Mouse (Mus musculus): Measurements from ENCODE around the gene Ncl. TPM values are rescaled to one million over a fixed set of nuclear protein-coding genes. Genes with fewer than 3 reads are reported as not detected.

The Ncl gene
- polyA plus RNA-seq, 1 experiment from 2014 or later: 410 TPM

DNA sequence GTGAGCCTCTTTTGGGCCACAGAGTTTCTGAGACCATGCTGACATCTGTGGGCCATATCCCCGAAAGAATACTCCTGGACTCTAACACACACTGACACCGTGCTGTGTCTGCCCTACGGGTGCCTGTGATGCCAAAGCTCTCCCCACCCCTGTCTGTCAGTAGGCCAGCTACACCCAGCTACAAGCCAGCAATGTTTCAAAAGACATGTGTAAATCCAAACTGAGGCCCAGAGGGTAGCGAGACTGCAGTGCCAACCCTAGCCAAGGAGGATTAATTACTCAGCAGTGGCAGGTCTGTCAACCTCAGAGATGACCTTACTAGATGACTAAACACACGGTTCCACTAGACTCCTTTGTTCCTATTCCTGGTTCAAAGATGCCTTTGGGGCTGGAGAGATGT is 17.2 kb upstream of the Ncl start:
- Histone ChIP-seq H3K4me2 (ENCODE audit: low read depth, low read length, severe bottlenecking) (no peak overlapping the region), H3K36me3 (ENCODE audit: control insufficient read depth, insufficient read depth, low read length) (no peaks in the 10 kb centered on the region), H3K4me3 (ENCODE audit: low read depth, low read length) (no peak overlapping the region), H3K9me3 (ENCODE audit: control insufficient read depth, low read length) (no peaks in the 10 kb centered on the region), H3K4me1 (replicated peaks; ENCODE audit: control insufficient read depth, insufficient read depth, low read length) (no peaks in the 10 kb centered on the region), H3K27me3 (ENCODE audit: control insufficient read depth, insufficient read depth, low read length) (no peaks in the 10 kb centered on the region), H3K27ac (ENCODE audit: low read depth, low read length) (no peak overlapping the region), H3K9ac (ENCODE audit: low read length) (no peak overlapping the region)
- no peak for DNase-seq (ENCODE audit: low spot score)
- 83% methylated on average over 5 of the region's 5 CpGs for WGBS
- no peak for ATAC-seq (replicated peaks; ENCODE audit: low FRiP score)

DNA sequence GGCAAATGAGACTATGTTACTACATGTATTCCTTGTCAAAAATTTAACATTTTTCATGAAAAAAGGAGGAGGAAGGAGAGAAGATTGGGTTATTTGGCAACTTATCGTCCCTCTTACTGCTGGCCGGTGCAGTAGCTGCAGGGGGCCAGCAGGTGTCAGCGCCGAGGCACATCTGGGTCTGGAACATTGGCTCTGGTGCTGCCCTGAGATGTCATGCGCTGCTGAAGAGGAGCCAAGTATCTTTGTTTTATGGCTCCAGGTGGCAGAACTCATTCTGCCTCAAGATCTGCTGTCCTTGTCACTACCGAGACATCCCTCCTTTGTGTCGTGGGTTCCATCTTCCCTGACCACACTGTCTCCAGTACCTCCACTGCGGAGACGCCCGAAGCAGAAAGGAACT is 12.8 kb upstream of the Ncl start:
- Histone ChIP-seq H3K4me3 (ENCODE audit: low read depth, low read length) (no peak overlapping the region), H3K9ac (ENCODE audit: low read length) (no peak overlapping the region), H3K27me3 (ENCODE audit: control insufficient read depth, insufficient read depth, low read length) (no peaks in the 10 kb centered on the region), H3K27ac (ENCODE audit: low read depth, low read length) (no peak overlapping the region), H3K4me1 (replicated peaks; ENCODE audit: control insufficient read depth, insufficient read depth, low read length) (no peaks in the 10 kb centered on the region), H3K36me3 (ENCODE audit: control insufficient read depth, insufficient read depth, low read length) (no peaks in the 10 kb centered on the region), H3K9me3 (ENCODE audit: control insufficient read depth, low read length) (no peaks in the 10 kb centered on the region), H3K4me2 (ENCODE audit: low read depth, low read length, severe bottlenecking) (no peak overlapping the region)
- ATAC-seq (replicated peaks; ENCODE audit: low FRiP score) (no peak), DNase-seq (ENCODE audit: low spot score) (peak; percentile 63)
- 56% methylated on average over 10 of the region's 10 CpGs for WGBS

DNA sequence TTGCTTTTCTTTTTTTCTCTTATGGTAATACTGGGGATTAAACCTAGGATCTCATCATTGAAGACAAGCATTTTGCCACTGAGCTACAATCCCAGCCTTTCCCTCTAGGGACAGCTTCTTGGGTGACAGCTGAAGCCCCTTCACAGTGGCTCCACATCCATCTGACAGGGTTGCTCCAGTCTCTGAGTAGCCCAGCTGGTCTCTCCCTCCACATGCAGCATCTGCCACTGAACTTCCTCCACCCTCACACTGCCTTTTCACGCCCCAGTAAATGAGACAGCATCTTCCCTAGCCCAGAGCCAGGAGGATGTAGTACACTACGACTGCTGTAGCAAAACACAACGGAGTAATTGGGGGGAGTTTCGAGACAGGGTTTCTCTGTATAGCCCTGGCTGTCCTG is 8.9 kb upstream of the Ncl start:
- no peak for ATAC-seq (replicated peaks; ENCODE audit: low FRiP score)
- no peak for DNase-seq (ENCODE audit: low spot score)
- no peaks in the 10 kb centered on the region for H3K36me3 ChIP-seq (ENCODE audit: control insufficient read depth, insufficient read depth, low read length)
- H3K4me2 ChIP-seq (ENCODE audit: low read depth, low read length, severe bottlenecking): no peak overlapping the region
- no peak overlapping the region for H3K4me3 ChIP-seq (ENCODE audit: low read depth, low read length)
- no peak overlapping the region for H3K27ac ChIP-seq (ENCODE audit: low read depth, low read length)
- 83% methylated on average over 4 of the region's 4 CpGs for WGBS
- no peak overlapping the region for H3K9ac ChIP-seq (ENCODE audit: low read length)
- no peaks in the 10 kb centered on the region for H3K9me3 ChIP-seq (ENCODE audit: control insufficient read depth, low read length)
- H3K27me3 ChIP-seq (ENCODE audit: control insufficient read depth, insufficient read depth, low read length): no peaks in the 10 kb centered on the region
- no peaks in the 10 kb centered on the region for H3K4me1 ChIP-seq (replicated peaks; ENCODE audit: control insufficient read depth, insufficient read depth, low read length)

DNA sequence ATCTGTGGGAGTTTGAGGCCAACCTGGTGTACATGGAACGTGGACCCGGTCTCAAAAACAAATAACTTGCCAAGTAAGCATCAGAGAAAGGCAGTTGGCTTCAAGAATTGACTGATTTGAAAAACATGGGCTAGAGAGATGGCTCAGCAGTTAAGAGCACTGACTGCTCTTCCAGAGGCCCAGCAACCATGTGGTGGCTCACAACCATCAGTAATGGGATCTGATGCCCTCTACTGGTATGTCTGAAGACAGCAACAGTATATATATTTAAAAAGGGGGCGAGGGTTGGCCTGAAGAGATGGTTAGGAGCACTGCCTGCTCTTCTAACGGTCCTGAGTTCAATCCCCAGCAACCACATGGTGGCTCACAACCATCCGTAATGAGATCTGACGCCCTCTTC is 4.5 kb upstream of the Ncl start:
- no peaks in the 10 kb centered on the region for H3K27me3 ChIP-seq (ENCODE audit: control insufficient read depth, insufficient read depth, low read length)
- 9% methylated on average over 6 of the region's 6 CpGs for WGBS
- H3K4me3 ChIP-seq (ENCODE audit: low read depth, low read length): no peak overlapping the region
- ATAC-seq (replicated peaks; ENCODE audit: low FRiP score): no peak
- no peaks in the 10 kb centered on the region for H3K9me3 ChIP-seq (ENCODE audit: control insufficient read depth, low read length)
- DNase-seq (ENCODE audit: low spot score): no peak
- no peaks in the 10 kb centered on the region; the same call in 1 of the 2 replicates for H3K4me1 ChIP-seq (replicated peaks; ENCODE audit: control insufficient read depth, insufficient read depth, low read length)
- no peak overlapping the region for H3K4me2 ChIP-seq (ENCODE audit: low read depth, low read length, severe bottlenecking)
- no peaks in the 10 kb centered on the region for H3K36me3 ChIP-seq (ENCODE audit: control insufficient read depth, insufficient read depth, low read length)
- H3K9ac ChIP-seq (ENCODE audit: low read length): no peak overlapping the region
- H3K27ac ChIP-seq (ENCODE audit: low read depth, low read length): no peak overlapping the region

DNA sequence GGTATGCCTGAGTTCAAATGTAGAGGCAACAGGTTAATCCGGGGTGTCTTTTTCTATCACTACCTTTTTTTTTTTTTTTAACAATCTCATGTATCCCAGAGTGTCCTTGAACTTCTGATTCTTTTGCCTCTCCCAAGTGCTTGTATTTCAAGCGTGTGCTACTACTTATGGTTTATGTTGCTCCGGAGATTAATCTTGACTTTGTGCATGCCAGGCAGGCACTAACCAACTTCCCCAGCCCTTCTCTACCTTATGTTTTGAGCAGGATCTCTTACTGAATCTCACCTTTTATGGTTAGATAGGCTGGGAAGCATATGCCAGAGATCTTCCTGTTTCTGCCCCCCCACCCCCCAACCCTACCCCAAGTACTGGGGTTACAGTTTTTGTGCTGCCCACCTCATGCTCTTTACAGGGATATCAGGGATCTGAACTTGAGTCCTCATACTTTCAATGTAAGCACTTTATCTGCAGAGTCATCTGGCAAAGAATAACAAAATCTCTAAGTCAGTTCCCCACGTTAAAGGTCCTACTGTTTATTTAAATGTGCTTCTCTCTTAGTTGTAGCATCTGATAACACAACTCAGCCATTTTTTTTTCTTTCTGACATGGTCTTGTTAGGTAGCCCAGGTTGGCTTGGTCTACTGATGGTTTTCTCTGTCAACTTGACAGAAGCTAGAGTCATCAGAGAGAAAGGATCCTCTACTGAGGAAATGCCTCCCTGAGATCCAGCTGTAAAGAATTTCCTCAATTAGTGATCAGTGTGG is 2.8 kb upstream of the Ncl start:
- Histone ChIP-seq H3K4me3 (ENCODE audit: low read depth, low read length) (no peak overlapping the region), H3K4me1 (replicated peaks; ENCODE audit: control insufficient read depth, insufficient read depth, low read length) (no peaks in the 10 kb centered on the region; the same call in 1 of the 2 replicates), H3K9me3 (ENCODE audit: control insufficient read depth, low read length) (no peaks in the 10 kb centered on the region), H3K27me3 (ENCODE audit: control insufficient read depth, insufficient read depth, low read length) (no peaks in the 10 kb centered on the region), H3K27ac (ENCODE audit: low read depth, low read length) (no peak overlapping the region), H3K4me2 (ENCODE audit: low read depth, low read length, severe bottlenecking) (no peak overlapping the region), H3K9ac (ENCODE audit: low read length) (no peak overlapping the region), H3K36me3 (ENCODE audit: control insufficient read depth, insufficient read depth, low read length) (peaks cover 2% of the 10 kb centered on the region; the same call in 1 of the 2 replicates)
- ATAC-seq (replicated peaks; ENCODE audit: low FRiP score) (no peak), DNase-seq (ENCODE audit: low spot score) (no peak)
- WGBS: 86% methylated on average over 4 of the region's 4 CpGs

DNA sequence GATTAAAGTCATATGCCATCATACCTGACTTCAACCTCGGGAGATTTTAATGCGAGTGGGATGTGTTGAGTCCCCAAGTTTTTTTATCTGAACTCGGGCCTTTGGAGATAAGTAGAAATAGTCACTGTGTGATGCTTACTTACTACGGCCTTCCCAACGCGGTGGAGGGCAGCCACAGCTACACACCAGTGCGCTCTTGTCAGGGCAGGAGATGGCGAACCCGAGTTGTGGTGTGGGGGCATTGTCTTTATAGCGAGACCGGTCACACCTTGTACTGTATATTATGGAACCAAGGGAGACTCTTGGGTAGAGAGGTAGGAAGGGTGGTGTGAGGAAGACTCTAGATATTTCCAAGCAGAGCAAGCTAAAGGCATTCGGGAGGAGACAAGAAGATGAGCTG is 1.2 kb upstream of the Ncl start:
- no peak for ATAC-seq (replicated peaks; ENCODE audit: low FRiP score)
- no peaks in the 10 kb centered on the region for H3K9me3 ChIP-seq (ENCODE audit: control insufficient read depth, low read length)
- H3K27ac ChIP-seq (ENCODE audit: low read depth, low read length): no peak overlapping the region

DNA sequence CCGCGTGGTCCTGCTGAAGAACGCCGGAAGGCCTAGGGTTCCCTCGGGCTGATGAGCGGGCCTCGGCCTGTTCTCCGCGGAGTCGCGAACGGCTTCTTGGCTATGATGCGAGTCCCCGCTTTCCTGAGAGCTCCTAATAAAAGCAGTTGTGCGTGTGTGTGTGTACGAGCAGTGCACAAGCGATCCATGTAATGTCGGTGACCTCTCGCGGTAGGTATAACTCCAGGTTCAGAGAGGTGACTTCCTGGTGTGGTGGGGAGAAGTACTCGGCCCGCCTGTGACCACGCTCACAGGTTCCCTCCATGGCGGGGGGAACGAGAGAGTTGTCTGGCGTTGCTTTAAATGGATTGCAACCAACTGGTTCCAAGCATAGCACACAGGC is 589 bp upstream of the Ncl start:
- DNase-seq (ENCODE audit: low spot score) (no peak), ATAC-seq (replicated peaks; ENCODE audit: low FRiP score) (peak; percentile 13)

More for the DNA sequence above, 1.2 kb upstream of the Ncl start:
- no peaks in the 10 kb centered on the region for H3K27me3 ChIP-seq (ENCODE audit: control insufficient read depth, insufficient read depth, low read length)
- peak overlapping the region; percentile 83 for H3K9ac ChIP-seq (ENCODE audit: low read length)
- H3K4me2 ChIP-seq (ENCODE audit: low read depth, low read length, severe bottlenecking): peak overlapping the region; percentile 81
- H3K4me3 ChIP-seq (ENCODE audit: low read depth, low read length): peak overlapping the region; percentile 91
- H3K36me3 ChIP-seq (ENCODE audit: control insufficient read depth, insufficient read depth, low read length): peaks cover 15% of the 10 kb centered on the region
- WGBS: 17% methylated on average over 12 of the region's 12 CpGs
- DNase-seq (ENCODE audit: low spot score): no peak
- H3K4me1 ChIP-seq (replicated peaks; ENCODE audit: control insufficient read depth, insufficient read depth, low read length): no peaks in the 10 kb centered on the region; the same call in 1 of the 2 replicates

DNA sequence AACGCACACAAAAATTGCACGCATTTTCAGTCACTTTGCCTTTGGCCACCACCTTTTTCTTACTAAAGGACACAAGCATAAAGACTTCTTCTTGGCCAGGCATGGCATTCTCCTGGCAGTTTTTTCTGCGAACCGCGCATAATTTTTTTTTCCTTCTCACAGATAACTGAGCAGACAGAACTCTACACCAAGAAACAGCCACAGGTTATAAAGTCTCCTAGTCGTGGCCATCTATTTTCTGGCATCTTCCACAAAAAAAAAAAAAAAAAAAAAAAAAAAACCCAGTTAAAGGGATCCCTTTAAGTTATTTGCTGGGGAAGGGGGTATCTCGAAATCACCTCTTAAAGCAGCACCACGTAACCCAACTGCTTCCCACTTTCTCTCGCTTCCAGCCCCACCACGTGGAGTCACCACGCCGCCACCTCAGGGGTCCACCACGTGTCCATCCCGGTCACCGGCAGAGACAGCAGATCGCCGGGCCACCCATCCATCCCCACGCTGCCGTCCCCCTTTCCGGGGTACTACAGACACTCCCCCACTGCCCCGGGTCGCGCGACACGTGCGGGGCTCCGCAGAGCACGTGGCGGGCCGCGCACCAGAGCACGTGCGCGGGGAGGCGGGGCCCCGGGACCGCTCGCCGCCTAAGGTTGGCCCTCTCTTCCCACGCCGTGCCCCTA is 833 bp downstream of the Ncl start:
- peak overlapping the region; percentile 80 for H3K4me2 ChIP-seq (ENCODE audit: low read depth, low read length, severe bottlenecking)
- no peaks in the 10 kb centered on the region; the same call in 1 of the 2 replicates for H3K4me1 ChIP-seq (replicated peaks; ENCODE audit: control insufficient read depth, insufficient read depth, low read length)
- no peaks in the 10 kb centered on the region for H3K9me3 ChIP-seq (ENCODE audit: control insufficient read depth, low read length)
- WGBS: under 1% methylated on average over 41 of the region's 41 CpGs
- ATAC-seq (replicated peaks; ENCODE audit: low FRiP score) (no peak), DNase-seq (ENCODE audit: low spot score) (no peak)
- peaks cover 24% of the 10 kb centered on the region for H3K36me3 ChIP-seq (ENCODE audit: control insufficient read depth, insufficient read depth, low read length)
- no peaks in the 10 kb centered on the region for H3K27me3 ChIP-seq (ENCODE audit: control insufficient read depth, insufficient read depth, low read length)
- H3K4me3 ChIP-seq (ENCODE audit: low read depth, low read length): peak overlapping the region; percentile 91
- peak overlapping the region; percentile 98 for H3K27ac ChIP-seq (ENCODE audit: low read depth, low read length)
- peak overlapping the region; percentile 92 for H3K9ac ChIP-seq (ENCODE audit: low read length)

More for the DNA sequence above, 589 bp upstream of the Ncl start:
- H3K4me2 ChIP-seq (ENCODE audit: low read depth, low read length, severe bottlenecking): peak overlapping the region; percentile 81
- no peaks in the 10 kb centered on the region for H3K9me3 ChIP-seq (ENCODE audit: control insufficient read depth, low read length)
- H3K9ac ChIP-seq (ENCODE audit: low read length): peak overlapping the region; percentile 83
- H3K36me3 ChIP-seq (ENCODE audit: control insufficient read depth, insufficient read depth, low read length): peaks cover 21% of the 10 kb centered on the region
- no peaks in the 10 kb centered on the region; the same call in 1 of the 2 replicates for H3K4me1 ChIP-seq (replicated peaks; ENCODE audit: control insufficient read depth, insufficient read depth, low read length)
- peak overlapping the region; percentile 98; the same call in 1 of the 2 replicates for H3K27ac ChIP-seq (ENCODE audit: low read depth, low read length)
- H3K4me3 ChIP-seq (ENCODE audit: low read depth, low read length): peak overlapping the region; percentile 91
- H3K27me3 ChIP-seq (ENCODE audit: control insufficient read depth, insufficient read depth, low read length): no peaks in the 10 kb centered on the region
- WGBS: under 1% methylated on average over 26 of the region's 26 CpGs
